Mouse (Mus musculus) MEL (cell line): ENCODE measurements at regions not wholly inside any gene's neighbourhood (a gene's known extent, or its start where the extent isn't known, plus 50 kb on each side); places are given as distances from the start of the nearest gene placed in this dataset.

Experiments
- CTCF ChIP-seq, 3 experiments: IDR thresholded peaks in 2 of 3; conservative IDR thresholded peaks in 1 of 3; 2 replicates each; pipeline ENCODE4 v1.5.1; 2011 to 2012; ENCODE audit warnings: low read length in 3 of 3, low read depth in 2 of 3, mild to moderate bottlenecking in 2 of 3, improper control_type of control experiment in 1 of 3, inconsistent platforms in 1 of 3, mixed read lengths in 1 of 3, moderate library complexity in 1 of 3; ENCODE audit not compliant: control insufficient read depth in 1 of 3, insufficient read depth in 1 of 3, poor library complexity in 1 of 3, severe bottlenecking in 1 of 3
- JUND ChIP-seq: IDR thresholded peaks from 2 replicates; pipeline ENCODE4 v1.6.1; 2011; ENCODE audit warnings: low read depth, mild to moderate bottlenecking, improper control_type of control experiment, low read length
- POLR2A ChIP-seq, 2 experiments: IDR thresholded peaks; 2 replicates each; pipeline ENCODE4 v1.6.1; 2011 to 2012; ENCODE audit warnings: low read length in 2 of 2, mild to moderate bottlenecking in 2 of 2, control low read depth in 1 of 2, improper control_type of control experiment in 1 of 2, low read depth in 1 of 2, moderate library complexity in 1 of 2; ENCODE audit not compliant: control insufficient read depth in 1 of 2, insufficient read depth in 1 of 2, poor library complexity in 1 of 2
- SIN3A ChIP-seq: IDR thresholded peaks from 2 replicates; pipeline ENCODE4 v1.6.1; 2012; ENCODE audit warnings: low read length, improper control_type of control experiment, inconsistent platforms

DNA sequence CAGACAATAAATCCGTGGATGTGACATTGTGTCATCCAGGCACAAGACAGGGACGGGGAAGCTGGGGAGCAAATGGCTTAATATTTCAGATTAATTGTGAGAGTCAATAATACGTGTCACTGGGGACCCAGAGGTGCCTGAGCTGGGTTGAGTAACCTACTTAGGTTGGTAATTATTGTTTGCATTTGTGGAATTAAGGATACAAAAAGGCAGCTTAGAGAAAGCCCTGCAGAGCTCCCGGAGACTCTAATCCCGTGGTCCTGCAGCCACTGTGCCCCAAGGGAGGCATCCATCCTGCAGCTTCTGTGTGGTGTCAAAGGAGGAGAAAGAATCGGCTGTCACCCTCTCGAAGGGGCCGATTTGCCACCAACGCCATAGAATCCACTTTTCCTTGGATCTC lies 139.3 kb upstream of the Kazn start:
- TF ChIP-seq CTCF (IDR thresholded peaks at IDR 0.05 in 2 of 3, conservative IDR thresholded peaks at IDR 0.05 in 1 of 3; ENCODE audit: control insufficient read depth in 1 of 3, insufficient read depth in 1 of 3, low read depth in 2 of 3, low read length in 3 of 3, poor library complexity in 1 of 3, severe bottlenecking in 1 of 3) (no peak), POLR2A (IDR thresholded peaks at IDR 0.05; ENCODE audit: control insufficient read depth in 1 of 2, insufficient read depth in 1 of 2, low read depth in 1 of 2, low read length in 2 of 2, poor library complexity in 1 of 2) (no peak), JUND (no peak), SIN3A (no peak)
